Mouse (Mus musculus) embryonic fibroblast, embryonic 13.5 days (primary cell): ENCODE results near the gene Palm.

ENCODE experiments used
- CTCF ChIP-seq: IDR thresholded peaks from 2 replicates; pipeline ENCODE4 v1.5.1; 2011; ENCODE audit warnings: mild to moderate bottlenecking, control low read depth, low read length, moderate library complexity, borderline replicate concordance; ENCODE audit not compliant: insufficient read depth
- POLR2A ChIP-seq: IDR thresholded peaks from 2 replicates; pipeline ENCODE4 v1.6.1; 2011; ENCODE audit warnings: low read depth, mild to moderate bottlenecking, control low read depth, low read length, moderate library complexity

GRCm38 (mm10) chr10:79779193-79779592 is 14.2 kb upstream of the Palm start:
- TF ChIP-seq CTCF = no peak
- TF ChIP-seq POLR2A = no peak
